Mouse (Mus musculus) MN1 (cell line): ENCODE data around the gene Lrrc20.

Source experiments
- DNase-seq: peaks from one replicate; pipeline ENCODE4 v3.0.0-alpha.2; 2016; ENCODE audit warnings: low spot score

Gene Lrrc20

GRCm38 (mm10) chr10:61517296-61518071 lies 41.9 kb downstream of the Lrrc20 start:
- DNase-seq, result no peak

- DNase-seq, result no peak
Observed at GRCm38 (mm10) chr10:61518320-61518719, 42.7 kb downstream of the Lrrc20 start.

GRCm38 (mm10) chr10:61519491-61519890 lies 43.9 kb downstream of the Lrrc20 start:
- DNase-seq, result no peak

- DNase-seq, result peak; percentile 58
Observed at GRCm38 (mm10) chr10:61520714-61521113, 45.1 kb downstream of the Lrrc20 start.

GRCm38 (mm10) chr10:61530936-61531335 lies 55.3 kb downstream of the Lrrc20 start:
- no peak for DNase-seq

GRCm38 (mm10) chr10:61533285-61533684 lies 57.7 kb downstream of the Lrrc20 start:
- no peak for DNase-seq

- DNase-seq, result no peak
Observed at GRCm38 (mm10) chr10:61534371-61535101, 58.9 kb downstream of the Lrrc20 start.

- no peak for DNase-seq
Observed at GRCm38 (mm10) chr10:61535441-61535840, 59.8 kb downstream of the Lrrc20 start.

- DNase-seq, result peak; percentile 52
Observed at GRCm38 (mm10) chr10:61536130-61537035, 60.8 kb downstream of the Lrrc20 start.

GRCm38 (mm10) chr10:61537036-61537380 lies 61.4 kb downstream of the Lrrc20 start:
- no peak for DNase-seq

GRCm38 (mm10) chr10:61538446-61538845 lies 62.8 kb downstream of the Lrrc20 start:
- no peak for DNase-seq

- DNase-seq, result no peak
Observed at GRCm38 (mm10) chr10:61544127-61544862, 68.7 kb downstream of the Lrrc20 start.

GRCm38 (mm10) chr10:61544863-61545240 lies 69.3 kb downstream of the Lrrc20 start:
- DNase-seq, result no peak

GRCm38 (mm10) chr10:61550106-61550505 lies 74.5 kb downstream of the Lrrc20 start:
- no peak for DNase-seq

GRCm38 (mm10) chr10:61555155-61555554 lies 79.6 kb downstream of the Lrrc20 start:
- DNase-seq, result no peak

GRCm38 (mm10) chr10:61558631-61559030 lies 83.0 kb downstream of the Lrrc20 start:
- no peak for DNase-seq

GRCm38 (mm10) chr10:61559544-61559943 lies 83.9 kb downstream of the Lrrc20 start:
- no peak for DNase-seq

GRCm38 (mm10) chr10:61563550-61563949 lies 87.9 kb downstream of the Lrrc20 start:
- no peak for DNase-seq

GRCm38 (mm10) chr10:61564408-61564807 lies 88.8 kb downstream of the Lrrc20 start:
- no peak for DNase-seq

- DNase-seq, result peak; percentile 24
Observed at GRCm38 (mm10) chr10:61570181-61570580, 94.6 kb downstream of the Lrrc20 start.

- no peak for DNase-seq
Observed at GRCm38 (mm10) chr10:61572126-61572525, 96.5 kb downstream of the Lrrc20 start.
